Mouse (Mus musculus): ENCODE data around the gene Flt1. TPM values are rescaled to one million over a fixed set of nuclear protein-coding genes. Genes with fewer than 3 reads are reported as not detected.
A peak's percentile ranks its signal among the peaks of the same experiment; 100 is the strongest.

Gene Flt1
- total RNA-seq (2021) (10 to 100 TPM; 82.1 to 88.3 TPM), polyA plus RNA-seq (2012; rRNA removed) (20.5 and 30.6 TPM in 2 replicates)
- long read RNA-seq, full-length matches to known transcripts, result 8 of 26 reads
- long read RNA-seq, partial matches to known transcripts, result 5 of 26 reads
- long read RNA-seq, other reads (novel, unspliced or antisense), result 13 of 26 reads

- Histone ChIP-seq H3K9ac (ENCODE audit: low read depth, low read length) (peak within 1 kb of the TSS; percentile 91), H3K27ac (peak within 1 kb of the TSS; percentile 78), H3K79me2 (replicated peaks; ENCODE audit: control insufficient read depth, insufficient read depth, low read length) (no peaks in the 10 kb centered on the region), H3K4me3 (peak within 1 kb of the TSS; percentile 71), H3K27me3 (ENCODE audit: control insufficient read depth, insufficient read depth, low read length) (0 out of 2 replicates have a peak, but pooled peaks cover 6% of the 10 kb centered on the region), H3K4me1 (ENCODE audit: control insufficient read depth, insufficient read depth, low read length) (peaks cover 2% of the 10 kb centered on the region), H3K36me3 (ENCODE audit: control insufficient read depth, insufficient read depth, low read length) (no peaks in the 10 kb centered on the region)
- WGBS, result 1% methylated on average over 81 of the region's 82 CpGs
- TF ChIP-seq POLR2A (IDR thresholded peaks at IDR 0.05; ENCODE audit: insufficient read depth, low read depth, low read length) (peak; percentile 96), CTCF (IDR thresholded peaks at IDR 0.05) (no peak), EP300 (IDR thresholded peaks at IDR 0.05; ENCODE audit: insufficient read depth, low read depth, low read length) (peak; percentile 58; the same call in 1 of the 2 replicates)
- intact Hi-C loops (cut with DNase I), result loop anchor here (1.0 to 5.0 kb wide), 4 partner anchors 25 to 146 kb away; no protein-coding TSS in a partner anchor
- peak; percentile 88 for DNase-seq
Measured at GRCm38 (mm10) chr5:147725831-147726700, at the start of gene Flt1. Gene Flt1 (minus strand): TSS chr5:147726011.

- no peaks in the 10 kb centered on the region for H3K4me1 ChIP-seq (ENCODE audit: control insufficient read depth, insufficient read depth, low read length)
- TF ChIP-seq POLR2A (IDR thresholded peaks at IDR 0.05; ENCODE audit: insufficient read depth, low read depth, low read length) (no peak), CTCF (IDR thresholded peaks at IDR 0.05) (no peak), EP300 (IDR thresholded peaks at IDR 0.05; ENCODE audit: insufficient read depth, low read depth, low read length) (no peak)
- WGBS, result 44% methylated on average over 7 of the region's 7 CpGs
- H3K4me3 ChIP-seq, result no peak overlapping the region
- no peak overlapping the region for H3K9ac ChIP-seq (ENCODE audit: low read depth, low read length)
- intact Hi-C loops (cut with DNase I), result no loop called here
- H3K36me3 ChIP-seq (ENCODE audit: control insufficient read depth, insufficient read depth, low read length), result no peaks in the 10 kb centered on the region
- no peaks in the 10 kb centered on the region for H3K27me3 ChIP-seq (ENCODE audit: control insufficient read depth, insufficient read depth, low read length)
- H3K27ac ChIP-seq, result no peak overlapping the region
- no peak for DNase-seq
- H3K79me2 ChIP-seq (replicated peaks; ENCODE audit: control insufficient read depth, insufficient read depth, low read length), result no peaks in the 10 kb centered on the region
Measured at GRCm38 (mm10) chr5:147775222-147775621, 49.4 kb upstream of the Flt1 start.

- Histone ChIP-seq H3K27me3 (ENCODE audit: control insufficient read depth, insufficient read depth, low read length) (no peaks in the 10 kb centered on the region), H3K4me3 (no peak overlapping the region), H3K79me2 (replicated peaks; ENCODE audit: control insufficient read depth, insufficient read depth, low read length) (no peaks in the 10 kb centered on the region), H3K36me3 (ENCODE audit: control insufficient read depth, insufficient read depth, low read length) (no peaks in the 10 kb centered on the region), H3K4me1 (ENCODE audit: control insufficient read depth, insufficient read depth, low read length) (no peaks in the 10 kb centered on the region), H3K27ac (no peak overlapping the region), H3K9ac (ENCODE audit: low read depth, low read length) (no peak overlapping the region)
- DNase-seq, result no peak
- WGBS, result 50% methylated on average over 6 of the region's 6 CpGs
- intact Hi-C loops (cut with DNase I), result loop anchor here (5.0 kb wide), 1 partner anchor 52 kb away; no protein-coding TSS in a partner anchor
- no peak for TF ChIP-seq EP300 (IDR thresholded peaks at IDR 0.05; ENCODE audit: insufficient read depth, low read depth, low read length)
- no peak for TF ChIP-seq POLR2A (IDR thresholded peaks at IDR 0.05; ENCODE audit: insufficient read depth, low read depth, low read length)
- TF ChIP-seq CTCF (IDR thresholded peaks at IDR 0.05), result no peak
Measured at GRCm38 (mm10) chr5:147769918-147770317, 44.1 kb upstream of the Flt1 start.

- peaks cover 2% of the 10 kb centered on the region for H3K4me1 ChIP-seq (ENCODE audit: control insufficient read depth, insufficient read depth, low read length)
- no peaks in the 10 kb centered on the region for H3K36me3 ChIP-seq (ENCODE audit: control insufficient read depth, insufficient read depth, low read length)
- no peak for DNase-seq
- WGBS, result 97% methylated on average over 4 of the region's 4 CpGs
- no peaks in the 10 kb centered on the region for H3K79me2 ChIP-seq (replicated peaks; ENCODE audit: control insufficient read depth, insufficient read depth, low read length)
- H3K9ac ChIP-seq (ENCODE audit: low read depth, low read length), result no peak overlapping the region
- TF ChIP-seq EP300 (IDR thresholded peaks at IDR 0.05; ENCODE audit: insufficient read depth, low read depth, low read length), result no peak
- no peak for TF ChIP-seq POLR2A (IDR thresholded peaks at IDR 0.05; ENCODE audit: insufficient read depth, low read depth, low read length)
- TF ChIP-seq CTCF (IDR thresholded peaks at IDR 0.05), result no peak
- H3K4me3 ChIP-seq, result no peak overlapping the region
- no peaks in the 10 kb centered on the region for H3K27me3 ChIP-seq (ENCODE audit: control insufficient read depth, insufficient read depth, low read length)
- H3K27ac ChIP-seq, result no peak overlapping the region
- intact Hi-C loops (cut with DNase I), result no loop called here
Measured at GRCm38 (mm10) chr5:147764061-147764460, 38.2 kb upstream of the Flt1 start.

- TF ChIP-seq CTCF (IDR thresholded peaks at IDR 0.05), result no peak
- no peak for TF ChIP-seq EP300 (IDR thresholded peaks at IDR 0.05; ENCODE audit: insufficient read depth, low read depth, low read length)
- TF ChIP-seq POLR2A (IDR thresholded peaks at IDR 0.05; ENCODE audit: insufficient read depth, low read depth, low read length), result no peak
- no peak for DNase-seq
- peaks cover 2% of the 10 kb centered on the region for H3K4me1 ChIP-seq (ENCODE audit: control insufficient read depth, insufficient read depth, low read length)
- no peaks in the 10 kb centered on the region for H3K79me2 ChIP-seq (replicated peaks; ENCODE audit: control insufficient read depth, insufficient read depth, low read length)
- H3K36me3 ChIP-seq (ENCODE audit: control insufficient read depth, insufficient read depth, low read length), result no peaks in the 10 kb centered on the region
- no peaks in the 10 kb centered on the region for H3K27me3 ChIP-seq (ENCODE audit: control insufficient read depth, insufficient read depth, low read length)
- H3K4me3 ChIP-seq, result no peak overlapping the region
- H3K9ac ChIP-seq (ENCODE audit: low read depth, low read length), result no peak overlapping the region
- intact Hi-C loops (cut with DNase I), result no loop called here
- no peak overlapping the region for H3K27ac ChIP-seq
- 52% methylated on average over 8 of the region's 8 CpGs for WGBS
Measured at GRCm38 (mm10) chr5:147761984-147762383, 36.2 kb upstream of the Flt1 start.

- H3K4me3 ChIP-seq, result no peak overlapping the region
- TF ChIP-seq EP300 (IDR thresholded peaks at IDR 0.05; ENCODE audit: insufficient read depth, low read depth, low read length) (no peak), POLR2A (IDR thresholded peaks at IDR 0.05; ENCODE audit: insufficient read depth, low read depth, low read length) (no peak), CTCF (IDR thresholded peaks at IDR 0.05) (no peak)
- no peak overlapping the region for H3K27ac ChIP-seq
- DNase-seq, result no peak
- peaks cover 2% of the 10 kb centered on the region for H3K4me1 ChIP-seq (ENCODE audit: control insufficient read depth, insufficient read depth, low read length)
- H3K27me3 ChIP-seq (ENCODE audit: control insufficient read depth, insufficient read depth, low read length), result no peaks in the 10 kb centered on the region
- intact Hi-C loops (cut with DNase I), result no loop called here
- H3K79me2 ChIP-seq (replicated peaks; ENCODE audit: control insufficient read depth, insufficient read depth, low read length), result no peaks in the 10 kb centered on the region
- no peaks in the 10 kb centered on the region for H3K36me3 ChIP-seq (ENCODE audit: control insufficient read depth, insufficient read depth, low read length)
- H3K9ac ChIP-seq (ENCODE audit: low read depth, low read length), result no peak overlapping the region
- 23% methylated on average over 9 of the region's 9 CpGs for WGBS
Measured at GRCm38 (mm10) chr5:147761275-147761674, 35.5 kb upstream of the Flt1 start.

Measured in heart, adult 2 months (tissue).